Mouse (Mus musculus) mesoderm, embryonic 11.5 days (tissue): ENCODE results near the gene Mindy1.
A peak's percentile ranks its signal among the peaks of the same experiment; 100 is the strongest.

Source experiments
- DNase-seq: peaks from one replicate; pipeline ENCODE4 v3.0.0-alpha.2; 2012; ENCODE audit warnings: low read depth, low spot score

Mindy1 gene

DNA sequence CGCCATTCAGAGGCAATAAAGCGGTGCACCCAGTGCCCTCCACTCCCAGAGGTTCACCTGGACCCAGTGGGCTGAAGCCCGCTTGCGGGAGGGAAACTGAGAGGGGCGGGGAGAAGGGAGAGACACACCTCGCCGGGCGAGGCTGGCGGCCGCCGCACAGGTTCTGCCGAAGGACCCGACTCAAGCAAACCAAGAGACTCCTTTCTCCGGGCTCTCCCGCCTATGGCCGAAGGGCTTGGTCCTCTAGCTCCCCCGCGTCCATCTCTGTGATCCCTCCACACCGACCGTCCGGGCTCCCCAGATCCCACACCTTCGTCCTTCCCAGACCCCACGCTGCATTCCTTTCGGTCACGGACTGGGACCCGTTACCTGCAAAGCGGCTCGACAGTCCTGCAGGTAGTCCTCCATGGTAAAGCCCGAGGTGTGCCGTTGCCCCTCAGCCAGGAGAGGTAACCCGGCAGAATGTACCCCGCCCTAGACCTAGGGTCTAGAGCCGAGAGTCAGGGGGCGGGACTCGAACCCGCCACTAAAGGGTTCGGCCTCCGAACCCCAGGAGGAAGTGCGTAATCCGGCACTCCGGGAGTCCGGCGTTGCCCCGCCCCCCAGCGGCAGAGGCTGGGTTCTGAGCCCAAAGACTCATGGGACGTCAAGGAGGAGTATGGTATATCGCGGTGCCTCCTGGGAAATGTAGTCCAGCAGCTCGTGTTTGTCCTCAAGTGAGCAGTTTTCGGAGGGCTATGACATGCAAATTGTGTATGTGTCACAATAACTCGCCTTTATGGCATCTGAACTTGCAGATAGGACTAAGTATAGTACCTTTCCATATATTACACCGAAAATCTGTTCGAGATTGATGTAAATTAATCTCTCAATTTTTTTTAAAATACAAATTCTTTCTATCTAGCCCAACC lies at the start of gene Mindy1, which contains the start of gene Prune1:
Gene Mindy1 (plus strand): TSS at position 130 of the 911 bp plus-strand sequence.
Gene Prune1 (minus strand): TSS at position 861 of the 911 bp plus-strand sequence.
- peak; percentile 99 for DNase-seq

- DNase-seq, result no peak
These were observed 48.4 kb upstream of the Mindy1 start for GRCm38 (mm10) chr3:95232771-95233170.

GRCm38 (mm10) chr3:95233303-95233980 lies 47.7 kb upstream of the Mindy1 start:
- DNase-seq, result no peak

DNA sequence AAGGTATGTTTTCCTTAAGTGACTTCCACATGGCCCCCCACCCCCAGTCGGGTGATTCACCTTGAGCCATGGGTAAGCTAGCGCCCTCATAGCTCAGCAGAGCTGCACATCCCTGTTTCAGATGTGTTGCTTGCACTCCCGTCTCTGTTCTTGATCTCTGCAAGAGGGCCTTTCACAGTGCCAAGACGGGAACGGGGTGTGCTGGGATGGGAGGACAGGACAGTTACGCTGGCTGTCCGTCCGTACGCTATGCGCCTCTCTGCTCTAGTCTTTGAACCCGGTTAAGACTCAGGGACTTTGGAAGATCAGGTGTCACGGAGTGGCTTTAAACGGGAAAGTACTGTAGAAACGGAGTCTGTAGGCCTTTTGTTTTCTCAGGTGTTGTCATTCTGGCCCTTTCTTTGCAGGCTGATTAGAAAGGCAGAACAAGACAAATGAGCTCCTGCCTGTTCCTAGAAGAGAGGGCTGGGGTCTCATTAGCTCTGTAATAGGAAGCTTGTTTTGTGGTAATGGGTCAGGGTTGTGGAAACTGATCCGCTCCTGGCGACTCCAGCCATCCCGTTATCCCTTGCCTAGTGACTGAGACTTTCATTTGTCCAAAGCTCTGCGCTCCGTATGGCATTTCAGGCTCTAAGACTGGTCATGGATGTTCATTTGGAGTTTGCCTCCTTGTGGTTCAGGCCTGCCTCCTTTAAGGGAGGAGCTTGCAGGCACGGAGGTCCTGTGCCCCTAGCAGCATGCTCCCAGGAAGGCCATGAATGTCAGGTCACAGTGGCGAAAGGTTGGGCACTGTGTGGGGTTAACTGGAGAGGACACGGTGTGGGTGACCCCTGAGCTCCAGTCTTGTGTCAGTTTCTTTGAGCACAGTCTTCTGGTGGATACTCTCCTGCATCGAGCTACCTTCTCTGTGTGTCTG lies 45.5 kb upstream of the Mindy1 start:
- DNase-seq, result no peak

- DNase-seq, result no peak
These were observed 43.5 kb upstream of the Mindy1 start for GRCm38 (mm10) chr3:95237541-95238099.

DNA sequence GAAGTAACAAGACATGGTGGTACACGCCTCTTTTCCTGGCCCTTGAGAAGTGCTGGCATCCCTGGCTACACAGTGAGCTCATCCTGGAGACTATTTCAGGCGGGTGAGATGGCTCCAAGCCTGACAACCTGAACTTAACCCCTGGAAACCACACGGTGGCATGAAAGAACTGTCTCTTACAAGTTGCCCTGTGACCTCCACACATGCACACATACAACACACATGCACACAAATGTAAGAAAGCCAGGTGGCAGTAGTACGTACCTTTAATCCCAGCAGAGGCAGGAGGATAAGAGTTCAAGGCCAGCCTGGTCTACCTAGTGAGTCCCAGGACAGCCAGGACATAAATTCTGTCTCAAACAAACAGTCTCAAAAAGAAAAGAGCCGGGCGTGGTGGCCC lies 42.1 kb upstream of the Mindy1 start:
- DNase-seq, result no peak

GRCm38 (mm10) chr3:95239971-95240370 lies 41.2 kb upstream of the Mindy1 start:
- DNase-seq, result no peak

DNA sequence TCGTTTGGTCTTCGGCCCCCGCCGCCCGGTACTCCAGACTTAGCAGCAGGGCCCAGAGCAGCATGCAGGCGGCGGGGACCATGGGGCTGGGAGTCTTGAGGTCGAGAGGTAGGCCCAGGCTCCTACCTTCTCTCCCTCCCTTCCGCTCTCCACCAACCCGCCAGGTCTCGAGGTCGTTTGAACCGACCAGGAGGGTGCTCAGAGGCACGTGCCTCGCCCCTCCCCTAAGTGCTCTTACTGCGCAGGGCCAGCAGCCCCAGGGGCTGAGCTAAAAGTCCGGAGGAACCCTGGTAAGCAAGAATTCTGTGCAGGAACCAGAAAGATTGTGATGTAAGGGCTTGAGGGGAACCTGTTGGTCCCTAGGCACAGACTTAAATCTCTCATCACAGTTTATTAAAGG lies 40.2 kb upstream of the Mindy1 start:
- no peak for DNase-seq

DNA sequence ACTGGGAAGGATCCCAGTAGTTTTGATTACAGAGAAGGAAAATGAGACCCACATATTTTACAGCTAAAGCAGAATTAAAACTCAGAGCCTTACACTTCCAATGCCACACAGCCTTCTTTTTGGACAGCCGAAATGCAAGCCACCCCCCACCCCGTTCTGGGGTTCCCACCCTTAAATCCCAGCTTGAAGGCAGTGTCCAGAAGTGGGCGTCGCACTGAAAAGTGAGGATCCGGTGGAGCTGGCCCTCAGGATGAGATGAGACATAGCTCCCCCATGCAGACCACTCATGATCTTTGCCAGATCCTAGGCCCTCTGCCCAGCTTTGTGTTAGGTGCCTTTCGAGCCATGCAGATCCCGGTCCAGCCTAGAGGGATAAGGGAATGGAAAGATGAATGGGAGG lies 39.6 kb upstream of the Mindy1 start, which contains the start of gene Gm128:
Gene Gm128 (minus strand): TSS at position 101 of the 400 bp plus-strand sequence.
- no peak for DNase-seq

GRCm38 (mm10) chr3:95243086-95243485 lies 38.1 kb upstream of the Mindy1 start:
- no peak for DNase-seq

GRCm38 (mm10) chr3:95246465-95247231 lies 34.5 kb upstream of the Mindy1 start:
- no peak for DNase-seq

GRCm38 (mm10) chr3:95247660-95248336 lies 33.3 kb upstream of the Mindy1 start:
- DNase-seq, result no peak

GRCm38 (mm10) chr3:95250361-95250760 lies 30.8 kb upstream of the Mindy1 start:
- no peak for DNase-seq

DNA sequence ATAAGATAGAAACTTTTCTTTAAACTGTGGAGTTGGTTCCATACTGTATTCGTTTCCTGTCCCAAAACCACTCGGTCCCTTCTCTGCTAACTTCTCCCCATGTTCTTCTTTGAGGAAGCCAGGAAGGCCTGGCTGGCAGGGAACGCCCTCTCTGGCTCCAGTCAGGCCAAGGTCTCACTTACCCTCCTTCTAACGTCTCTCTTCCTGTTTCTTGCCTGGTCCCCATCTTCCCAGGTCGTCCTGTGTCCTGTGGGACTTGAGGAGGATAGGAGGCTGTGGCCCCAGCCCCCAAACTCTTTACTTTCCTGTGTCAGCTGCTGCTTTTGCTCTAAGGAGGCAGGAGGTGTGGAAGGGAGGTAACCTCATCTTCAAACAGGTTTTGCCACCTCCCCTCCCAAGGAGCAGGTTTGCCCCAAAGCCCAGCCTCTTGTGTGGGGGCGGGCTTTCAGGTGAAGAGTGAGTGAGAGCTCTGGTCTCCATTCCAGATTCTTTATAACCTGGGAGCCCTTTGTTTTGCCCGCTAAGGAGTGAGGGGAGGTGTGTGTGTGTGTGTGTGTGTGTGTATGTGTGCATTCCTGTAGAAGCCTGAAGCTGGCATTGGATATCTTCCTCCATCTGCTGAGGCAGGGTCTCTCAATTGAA lies 30.2 kb upstream of the Mindy1 start, which contains the start of gene Bnipl:
Gene Bnipl (minus strand): TSS at position 411 of the 642 bp plus-strand sequence.
- no peak for DNase-seq

GRCm38 (mm10) chr3:95256931-95257330 lies 24.2 kb upstream of the Mindy1 start:
- DNase-seq, result no peak

- no peak for DNase-seq
These were observed 19.2 kb upstream of the Mindy1 start for GRCm38 (mm10) chr3:95261975-95262374.

DNA sequence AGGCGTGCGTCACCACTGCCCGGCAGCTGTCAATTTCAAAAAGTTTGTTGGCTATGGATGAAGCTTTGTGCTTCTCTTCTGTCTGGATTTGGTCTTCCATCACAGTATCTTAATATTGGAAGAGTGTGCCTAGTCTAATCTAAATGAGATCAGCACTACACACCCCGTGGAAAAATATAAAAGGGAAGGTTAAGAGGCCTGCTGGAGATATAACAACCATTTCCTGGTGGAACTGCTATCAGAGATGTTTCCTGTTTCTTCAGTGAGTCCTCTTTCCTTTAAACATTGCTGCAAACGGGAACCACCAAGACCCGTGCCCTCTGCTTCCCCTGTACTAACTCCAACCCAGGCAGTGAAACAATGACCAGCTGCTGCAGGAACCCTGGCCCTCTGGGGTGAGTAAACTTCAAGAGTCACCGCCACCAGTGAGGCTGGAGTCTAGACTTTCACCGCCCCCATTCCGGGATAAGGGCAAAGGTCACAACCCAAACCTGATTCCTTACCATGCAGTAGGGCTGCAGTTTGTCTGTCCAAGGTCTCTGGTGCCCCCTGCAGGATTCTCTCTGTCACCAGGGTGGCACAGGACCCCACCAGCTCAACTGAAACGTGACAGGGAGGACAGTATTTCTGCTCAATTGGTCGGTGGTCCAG lies 17.9 kb upstream of the Mindy1 start:
- peak; percentile 68 for DNase-seq

- DNase-seq, result no peak
These were observed 16.4 kb upstream of the Mindy1 start for GRCm38 (mm10) chr3:95264724-95265123.

DNA sequence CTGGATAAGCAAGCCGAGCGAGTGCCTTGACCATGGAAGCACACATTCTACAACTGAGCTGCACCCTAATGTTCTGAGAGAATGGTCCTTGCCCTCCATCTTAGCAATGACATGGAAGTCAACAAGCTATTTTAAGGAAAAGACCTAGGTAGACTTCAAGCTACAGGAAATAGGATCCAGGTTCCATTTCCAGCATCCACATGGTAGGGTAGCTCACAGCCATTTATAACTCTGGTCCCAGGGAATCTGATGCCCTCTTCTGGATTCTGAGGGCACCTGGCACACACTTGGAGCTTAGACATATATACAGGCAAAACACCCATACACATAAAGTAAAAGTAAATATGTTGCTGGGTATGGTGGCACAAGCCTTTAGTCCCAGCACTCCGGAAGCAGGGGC lies 15.1 kb upstream of the Mindy1 start:
- DNase-seq, result no peak
